Mouse (Mus musculus): ENCODE results near the gene Zfp91. TPM values are rescaled to one million over a fixed set of nuclear protein-coding genes. Genes with fewer than 3 reads are reported as not detected.

Zfp91 gene
- total and polyA plus RNA-seq, 3 experiments = 19.3 to 46.4 (median 44.8) TPM

DNA sequence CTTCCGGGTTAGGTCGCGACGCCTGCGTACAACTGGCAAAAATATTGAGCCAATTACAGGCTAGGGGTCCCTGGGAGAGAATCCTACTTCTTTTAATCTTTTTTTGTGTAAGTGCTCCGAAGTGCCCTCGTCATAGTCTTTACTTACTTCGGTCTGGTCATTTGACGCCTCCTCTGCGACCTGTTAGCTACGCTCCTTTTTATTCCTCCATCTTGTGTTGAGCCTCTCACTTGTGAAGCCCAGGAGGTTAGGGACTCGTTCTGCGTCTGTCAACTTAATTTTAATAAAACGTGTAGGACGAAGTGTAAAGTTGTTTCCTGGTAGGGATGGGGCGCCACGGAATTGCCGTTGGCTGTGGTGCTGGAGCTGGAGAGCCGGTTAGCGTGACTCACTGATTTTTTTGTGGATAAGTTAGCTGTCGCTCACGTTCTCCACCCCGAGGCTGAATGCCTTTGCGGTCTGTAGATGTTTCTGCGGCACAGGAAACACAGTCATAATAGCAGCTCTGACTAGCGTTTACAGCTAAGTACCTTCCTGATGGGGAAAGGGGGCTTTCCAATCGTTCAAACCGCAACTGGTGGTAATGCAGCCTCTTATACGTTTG lies 504 bp upstream of the Zfp91 start:
- Histone ChIP-seq H3K4me3 (replicated peaks in 1 of 3; ENCODE audit: low read depth in 2 of 3, low read length in 2 of 3, poor library complexity in 1 of 3) (peak overlapping the region; percentile 58 to 85 (median 80)), H3K27me3 (replicated peaks) (no peaks in the 10 kb centered on the region), H3K36me3 (replicated peaks in 1 of 2; ENCODE audit: control insufficient read depth in 1 of 2, insufficient read depth in 1 of 2, low read length in 1 of 2) (no peaks in the 10 kb centered on the region), H3K4me1 (ENCODE audit: control insufficient read depth in 1 of 2, insufficient read depth in 2 of 2) (peaks cover 0 to 1% of the 10 kb centered on the region in 2 experiments; a peak in 1 of 4 replicates), H3K4me2 (ENCODE audit: insufficient read depth, low read depth, poor library complexity, severe bottlenecking) (peak overlapping the region; percentile 77; the same call in 1 of the 2 replicates), H3K27ac (ENCODE audit: insufficient read depth, low read depth) (peak overlapping the region; percentile 97), H3K9me3 (replicated peaks; ENCODE audit: low read length) (no peaks in the 10 kb centered on the region), H3K9ac (ENCODE audit: insufficient read depth, low read depth) (peak overlapping the region; percentile 95), H3K79me2 (replicated peaks; ENCODE audit: control insufficient read depth, extremely low read depth, insufficient read depth, poor library complexity, severe bottlenecking) (peaks cover 24% of the 10 kb centered on the region)
- TF ChIP-seq RAD21 (IDR thresholded peaks at IDR 0.05; ENCODE audit: low read depth, low read length) (no peak), MEF2A (IDR thresholded peaks at IDR 0.05; ENCODE audit: borderline replicate concordance, low read depth, low read length) (peak; percentile 94; the same call in 1 of the 2 replicates), BHLHE40 (IDR thresholded peaks at IDR 0.05; ENCODE audit: low read depth, low read length) (peak; percentile 100), ELF1 (IDR thresholded peaks at IDR 0.05; ENCODE audit: low read depth, low read length) (no peak), MAFK (IDR thresholded peaks at IDR 0.05; ENCODE audit: insufficient replicate concordance, low read length) (peak; percentile 90), EP300 (IDR thresholded peaks at IDR 0.05; ENCODE audit: low read length) (peak; percentile 96), TBP (conservative IDR thresholded peaks at IDR 0.05; ENCODE audit: low read depth, low read length) (peak; percentile 58), IRF4 (IDR thresholded peaks at IDR 0.05; ENCODE audit: low read depth, low read length) (peak; percentile 99), CTCF (conservative IDR thresholded peaks at IDR 0.05 in 1 of 2, IDR thresholded peaks at IDR 0.05 in 1 of 2; ENCODE audit: low read depth in 2 of 2, low read length in 2 of 2) (no peak), ZKSCAN1 (IDR thresholded peaks at IDR 0.05; ENCODE audit: borderline replicate concordance, low read depth, low read length) (no peak), MAX (IDR thresholded peaks at IDR 0.05; ENCODE audit: low read length) (peak; percentile 74), MYC (IDR thresholded peaks at IDR 0.05; ENCODE audit: low read depth, low read length) (peak; percentile 71), USF2 (conservative IDR thresholded peaks at IDR 0.05; ENCODE audit: low read depth, low read length) (no peak), JUND (conservative IDR thresholded peaks at IDR 0.05; ENCODE audit: low read depth, low read length) (peak; percentile 92), CHD2 (IDR thresholded peaks at IDR 0.05; ENCODE audit: low read length) (peak; percentile 81), NELFE (IDR thresholded peaks at IDR 0.05; ENCODE audit: low read depth, low read length) (peak; percentile 75), ZMIZ1 (IDR thresholded peaks at IDR 0.05; ENCODE audit: low read depth, low read length) (peak; percentile 78), ZNF384 (IDR thresholded peaks at IDR 0.05; ENCODE audit: low read depth, low read length) (peak; percentile 69; the same call in 1 of the 2 replicates), TCF12 (IDR thresholded peaks at IDR 0.05; ENCODE audit: low read depth, low read length) (peak; percentile 93), POLR2AphosphoS2 (IDR thresholded peaks at IDR 0.05; ENCODE audit: low read depth, low read length) (no peak), NRF1 (IDR thresholded peaks at IDR 0.05; ENCODE audit: low read depth, low read length) (peak; percentile 50; the same call in 1 of the 2 replicates), PAX5 (IDR thresholded peaks at IDR 0.05; ENCODE audit: low read length) (no peak), JUN (IDR thresholded peaks at IDR 0.05; ENCODE audit: insufficient read depth, low read depth, low read length) (peak; percentile 87), MXI1 (IDR thresholded peaks at IDR 0.05; ENCODE audit: low read depth, low read length) (peak; percentile 75; the same call in 1 of the 2 replicates), POLR2A (IDR thresholded peaks at IDR 0.05; ENCODE audit: low read depth, low read length) (peak; percentile 29; the same call in 1 of the 2 replicates), CHD1 (IDR thresholded peaks at IDR 0.05; ENCODE audit: low read depth, low read length) (peak; percentile 91), ETS1 (conservative IDR thresholded peaks at IDR 0.05; ENCODE audit: low read depth, low read length) (peak; percentile 95), SIN3A (IDR thresholded peaks at IDR 0.05; ENCODE audit: low read length) (peak; percentile 74), RCOR1 (conservative IDR thresholded peaks at IDR 0.05; ENCODE audit: low read depth, low read length) (peak; percentile 95)
- in situ Hi-C loops (cut with MboI; ENCODE audit: low pct_ligation_motif_present, low pct_unique_long_range_greater_than_20kb, low sequenced_read_pairs) = no loop called here
- DNase-seq (ENCODE audit: extremely low read depth) = peak; percentile 95
- dilution Hi-C loops (cut with MboI; ENCODE audit: extremely low pct_ligation_motif_present, extremely low pct_unique_long_range_greater_than_20kb, low sequenced_read_pairs) = no loop called here
